Mouse (Mus musculus): ENCODE measurements around the gene Csnk1d. TPM values are rescaled to one million over a fixed set of nuclear protein-coding genes. Genes with fewer than 3 reads are reported as not detected.

The Csnk1d gene
- total RNA-seq, 2 experiments from 2014 or later, result 84.4 to 91.9 TPM

Other genes with a start within 250 kb of the Csnk1d start
- 10 to 100 TPM; 37.1 to 47.2 TPM for gene Hmga1b, start 228.5 kb downstream of the Csnk1d start, total RNA-seq (2021)
- gene Rfng, start 207.1 kb downstream of the Csnk1d start, total RNA-seq (2021), result 10 to 100 TPM; 13.2 to 13.3 TPM
- 10 to 100 TPM; 73.0 to 78.0 TPM for gene Gps1, start 207.1 kb downstream of the Csnk1d start, total RNA-seq (2021)
- 10 to 100 TPM; 34.0 to 37.5 TPM for gene Dus1l, start 194.9 kb downstream of the Csnk1d start, total RNA-seq (2021)
- gene Fasn, start 166.8 kb downstream of the Csnk1d start, total RNA-seq (2021), result 10 to 100 TPM; 59.3 to 63.9 TPM
- 1 to 10 TPM; 2.1 to 2.4 TPM for gene Ccdc57, start 58.5 kb downstream of the Csnk1d start, total RNA-seq (2021)
- 10 to 100 TPM; 13.3 to 22.8 TPM for gene Slc16a3, start 42.9 kb downstream of the Csnk1d start, total RNA-seq (2021)
- under 1 TPM in 1 of 2 experiments, not detected in 1; 0.29 TPM for gene Cd7, start 48.1 kb upstream of the Csnk1d start, total RNA-seq (2021)
- gene Sectm1b, start 72.2 kb upstream of the Csnk1d start, total RNA-seq (2021), result not detected
- gene Sectm1a, start 89.9 kb upstream of the Csnk1d start, total RNA-seq (2021), result not detected
- gene Tex19.2, start 127.3 kb upstream of the Csnk1d start, total RNA-seq (2021), result not detected
- not detected for gene Tex19.1, start 154.8 kb upstream of the Csnk1d start, total RNA-seq (2021)
- under 1 TPM; 0.14 to 0.20 TPM for gene Uts2r, start 168.9 kb upstream of the Csnk1d start, total RNA-seq (2021)
- gene Hexdc, start 213.1 kb upstream of the Csnk1d start, total RNA-seq (2021), result 10 to 100 TPM; 17.0 to 17.8 TPM
- gene Ogfod3, start 213.4 kb upstream of the Csnk1d start, total RNA-seq (2021), result 10 to 100 TPM; 18.7 to 22.2 TPM
- gene Cybc1, start 238.0 kb upstream of the Csnk1d start, total RNA-seq (2021), result 10 to 100 TPM; 11.8 to 12.5 TPM
- gene Narf, start 245.9 kb upstream of the Csnk1d start, total RNA-seq (2021), result 10 to 100 TPM; 58.7 to 62.4 TPM